Mouse (Mus musculus) limb, embryonic 12.5 days (tissue): ENCODE results near the gene Sipa1l3. TPM values are rescaled to one million over a fixed set of nuclear protein-coding genes. Genes with fewer than 3 reads are reported as not detected.

Experiments
- ATAC-seq: fragments of 200-750 bp; cut with Nextera tagmentation; 2 replicates; pipeline ENCODE4 v1.8.0; 2017; ENCODE audit warnings: low read depth, moderate TSS enrichment; ENCODE audit not compliant: insufficient number of reproducible peaks, insufficient read depth, low FRiP score, low TSS enrichment
- H3K27ac ChIP-seq: fragments of 300-500 bp; sonication (generic); 2 replicates; pipeline ENCODE4 v1.5.1; 2016; ENCODE audit warnings: mild to moderate bottlenecking, moderate library complexity
- H3K27me3 ChIP-seq: fragments of 300-500 bp; sonication (generic); 2 replicates; pipeline ENCODE4 v1.6.1; 2016; ENCODE audit warnings: mild to moderate bottlenecking, moderate library complexity
- H3K36me3 ChIP-seq: fragments of 300-500 bp; sonication (generic); 2 replicates; pipeline ENCODE4 v1.6.1; 2016; ENCODE audit warnings: mild to moderate bottlenecking, moderate library complexity
- H3K4me1 ChIP-seq: fragments of 300-500 bp; sonication (generic); replicated peaks from 2 replicates; pipeline ENCODE4 v1.6.1; 2016
- H3K4me2 ChIP-seq: fragments of 300-500 bp; sonication (generic); 2 replicates; pipeline ENCODE4 v1.6.1; 2016; ENCODE audit warnings: mild to moderate bottlenecking, moderate library complexity
- H3K4me3 ChIP-seq: fragments of 300-500 bp; sonication (generic); replicated peaks from 2 replicates; pipeline ENCODE4 v1.5.1; 2016; ENCODE audit warnings: mild to moderate bottlenecking
- H3K9ac ChIP-seq: fragments of 300-500 bp; sonication (generic); replicated peaks from 2 replicates; pipeline ENCODE4 v1.6.1; 2016; ENCODE audit warnings: mild to moderate bottlenecking, moderate library complexity
- H3K9me3 ChIP-seq: fragments of 300-500 bp; sonication (generic); 2 replicates; pipeline ENCODE4 v1.6.1; 2016; ENCODE audit warnings: mild to moderate bottlenecking, moderate library complexity
- WGBS: fragments of 180-500 bp; shearing (Covaris S2); methylation state at CpG from one replicate; pipeline ENCODE4 v1.1.7; 2016; 5-methylcytosine and 5-hydroxymethylcytosine counted together
- polyA plus RNA-seq: library from polyadenylated mRNA; unstranded; fragments of >200 nt; fragmentation: Nextera tagmentation; extraction: Ambion mirVana; gene quantifications from 2 replicates; pipeline ENCODE4 v1.2.1, GENCODE M21; 2016

Gene Sipa1l3
- polyA plus RNA-seq, 1 experiment from 2014 or later = 14.0 TPM

- no peak overlapping the region for H3K9ac ChIP-seq
- H3K27me3 ChIP-seq = no peaks in the 10 kb centered on the region
- H3K9me3 ChIP-seq = no peaks in the 10 kb centered on the region
- no peak overlapping the region for H3K4me3 ChIP-seq
- H3K4me2 ChIP-seq = no peak overlapping the region
- H3K27ac ChIP-seq = no peak overlapping the region
- no peak for ATAC-seq
- WGBS = 93% methylated on average over 10 of the region's 10 CpGs
- peaks cover 54% of the 10 kb centered on the region for H3K36me3 ChIP-seq
- H3K4me1 ChIP-seq = no peaks in the 10 kb centered on the region
These were observed 125.1 kb downstream of the Sipa1l3 start for GRCm38 (mm10) chr7:29393292-29393691.

- Histone ChIP-seq H3K36me3 (peaks cover 57% of the 10 kb centered on the region), H3K4me3 (no peak overlapping the region), H3K4me1 (no peaks in the 10 kb centered on the region), H3K27me3 (no peaks in the 10 kb centered on the region), H3K27ac (no peak overlapping the region), H3K4me2 (no peak overlapping the region), H3K9me3 (no peaks in the 10 kb centered on the region), H3K9ac (no peak overlapping the region)
- no peak for ATAC-seq
- 86% methylated on average over 3 of the region's 3 CpGs for WGBS
These were observed 125.6 kb downstream of the Sipa1l3 start for GRCm38 (mm10) chr7:29392805-29393204.

- Histone ChIP-seq H3K4me3 (no peak overlapping the region), H3K4me2 (no peak overlapping the region), H3K27ac (no peak overlapping the region), H3K9me3 (no peaks in the 10 kb centered on the region), H3K27me3 (no peaks in the 10 kb centered on the region), H3K4me1 (no peaks in the 10 kb centered on the region), H3K36me3 (peaks cover 58% of the 10 kb centered on the region), H3K9ac (no peak overlapping the region)
- WGBS = 80% methylated on average over 25 of the region's 25 CpGs
- ATAC-seq = no peak
These were observed 126.5 kb downstream of the Sipa1l3 start for GRCm38 (mm10) chr7:29391761-29392512.

GRCm38 (mm10) chr7:29391112-29391760 is 127.2 kb downstream of the Sipa1l3 start:
- H3K27me3 ChIP-seq = no peaks in the 10 kb centered on the region
- H3K36me3 ChIP-seq = peaks cover 58% of the 10 kb centered on the region
- no peak overlapping the region for H3K27ac ChIP-seq
- no peaks in the 10 kb centered on the region for H3K9me3 ChIP-seq
- H3K4me3 ChIP-seq = no peak overlapping the region
- 91% methylated on average over 15 of the region's 15 CpGs for WGBS
- no peak overlapping the region for H3K9ac ChIP-seq
- no peak overlapping the region for H3K4me2 ChIP-seq
- no peaks in the 10 kb centered on the region for H3K4me1 ChIP-seq
- no peak for ATAC-seq

GRCm38 (mm10) chr7:29390234-29390633 is 128.2 kb downstream of the Sipa1l3 start:
- 84% methylated on average over 10 of the region's 10 CpGs for WGBS
- Histone ChIP-seq H3K4me1 (no peaks in the 10 kb centered on the region), H3K27me3 (no peaks in the 10 kb centered on the region), H3K4me3 (no peak overlapping the region), H3K9ac (no peak overlapping the region), H3K36me3 (peaks cover 58% of the 10 kb centered on the region), H3K9me3 (no peaks in the 10 kb centered on the region), H3K27ac (no peak overlapping the region), H3K4me2 (no peak overlapping the region)
- ATAC-seq = no peak

GRCm38 (mm10) chr7:29387524-29388068 is 130.8 kb downstream of the Sipa1l3 start:
- no peak for ATAC-seq
- WGBS = 86% methylated on average over 17 of the region's 17 CpGs
- no peak overlapping the region for H3K4me3 ChIP-seq
- no peaks in the 10 kb centered on the region for H3K9me3 ChIP-seq
- H3K9ac ChIP-seq = no peak overlapping the region
- no peak overlapping the region for H3K27ac ChIP-seq
- no peak overlapping the region for H3K4me2 ChIP-seq
- no peaks in the 10 kb centered on the region for H3K4me1 ChIP-seq
- H3K27me3 ChIP-seq = no peaks in the 10 kb centered on the region
- peaks cover 48% of the 10 kb centered on the region for H3K36me3 ChIP-seq

- ATAC-seq = no peak
- peaks cover 55% of the 10 kb centered on the region for H3K36me3 ChIP-seq
- H3K27me3 ChIP-seq = no peaks in the 10 kb centered on the region
- no peak overlapping the region for H3K4me2 ChIP-seq
- H3K27ac ChIP-seq = no peak overlapping the region
- no peaks in the 10 kb centered on the region for H3K4me1 ChIP-seq
- H3K9me3 ChIP-seq = no peaks in the 10 kb centered on the region
- H3K4me3 ChIP-seq = no peak overlapping the region
- H3K9ac ChIP-seq = no peak overlapping the region
- 93% methylated on average over 13 of the region's 13 CpGs for WGBS
These were observed 132.1 kb downstream of the Sipa1l3 start for GRCm38 (mm10) chr7:29386349-29386748.

GRCm38 (mm10) chr7:29385791-29386190 is 132.7 kb downstream of the Sipa1l3 start:
- 91% methylated on average over 10 of the region's 10 CpGs for WGBS

GRCm38 (mm10) chr7:29383255-29383654 is 135.2 kb downstream of the Sipa1l3 start:
- 0 out of 2 replicates have a peak, but pooled peaks have one; percentile 40 for ATAC-seq
- Histone ChIP-seq H3K4me1 (no peaks in the 10 kb centered on the region), H3K36me3 (peaks cover 72% of the 10 kb centered on the region), H3K4me2 (no peak overlapping the region), H3K4me3 (no peak overlapping the region), H3K9me3 (no peaks in the 10 kb centered on the region), H3K27me3 (no peaks in the 10 kb centered on the region), H3K9ac (no peak overlapping the region), H3K27ac (no peak overlapping the region)
- 33% methylated on average over 10 of the region's 10 CpGs for WGBS

More at GRCm38 (mm10) chr7:29385791-29386190, 132.7 kb downstream of the Sipa1l3 start:
- no peak overlapping the region for H3K9ac ChIP-seq
- no peak for ATAC-seq
- H3K36me3 ChIP-seq = peaks cover 60% of the 10 kb centered on the region
- H3K9me3 ChIP-seq = no peaks in the 10 kb centered on the region
- H3K4me2 ChIP-seq = no peak overlapping the region
- no peaks in the 10 kb centered on the region for H3K4me1 ChIP-seq
- H3K4me3 ChIP-seq = no peak overlapping the region
- no peak overlapping the region for H3K27ac ChIP-seq
- H3K27me3 ChIP-seq = no peaks in the 10 kb centered on the region

GRCm38 (mm10) chr7:29381466-29382040 is 136.9 kb downstream of the Sipa1l3 start:
- Histone ChIP-seq H3K27me3 (no peaks in the 10 kb centered on the region), H3K9ac (no peak overlapping the region), H3K4me3 (no peak overlapping the region), H3K4me2 (no peak overlapping the region), H3K27ac (no peak overlapping the region), H3K4me1 (no peaks in the 10 kb centered on the region), H3K36me3 (peaks cover 71% of the 10 kb centered on the region), H3K9me3 (no peaks in the 10 kb centered on the region)
- ATAC-seq = no peak
- 88% methylated on average over 7 of the region's 7 CpGs for WGBS

GRCm38 (mm10) chr7:29374054-29374453 is 144.4 kb downstream of the Sipa1l3 start:
- no peaks in the 10 kb centered on the region for H3K9me3 ChIP-seq
- no peaks in the 10 kb centered on the region for H3K4me1 ChIP-seq
- peaks cover 47% of the 10 kb centered on the region for H3K36me3 ChIP-seq
- H3K27me3 ChIP-seq = no peaks in the 10 kb centered on the region
- no peak overlapping the region for H3K9ac ChIP-seq
- 83% methylated on average over 6 of the region's 6 CpGs for WGBS
- H3K4me3 ChIP-seq = no peak overlapping the region
- ATAC-seq = no peak
- no peak overlapping the region for H3K4me2 ChIP-seq
- H3K27ac ChIP-seq = no peak overlapping the region
